Mouse (Mus musculus): ENCODE measurements around the gene Csf3. TPM values are rescaled to one million over a fixed set of nuclear protein-coding genes. Genes with fewer than 3 reads are reported as not detected.
"Not testable (repeated sequence)": the region's sequence is repeated elsewhere in the genome, so short reads cannot be mapped to it uniquely, and the experiment has no call there.

The Csf3 gene
- polyA plus RNA-seq, 1 experiment: not detected

- TF ChIP-seq SRF (IDR thresholded peaks at IDR 0.05; ENCODE audit: control insufficient read depth, insufficient read length, low read depth) (no peak), MAX (IDR thresholded peaks at IDR 0.05; ENCODE audit: low read depth) (no peak), USF1 (IDR thresholded peaks at IDR 0.05; ENCODE audit: low read depth) (no peak), POLR2AphosphoS2 (IDR thresholded peaks at IDR 0.05; ENCODE audit: insufficient read length, low read depth) (no peak), TCF3 (IDR thresholded peaks at IDR 0.05; ENCODE audit: insufficient read length, low read depth) (no peak), CEBPB (IDR thresholded peaks at IDR 0.05; ENCODE audit: insufficient read depth, poor library complexity, severe bottlenecking) (no peak), MYOG (IDR thresholded peaks at IDR 0.05; ENCODE audit: control insufficient read depth in 1 of 3, insufficient read depth in 1 of 3, insufficient read length in 2 of 3, low read depth in 2 of 3) (no peak), REST (IDR thresholded peaks at IDR 0.05; ENCODE audit: insufficient read depth, insufficient read length) (no peak)
Measured at GRCm38 (mm10) chr11:98734020-98734419, 33.0 kb downstream of the Csf3 start.

GRCm38 (mm10) chr11:98735111-98735510, 34.0 kb downstream of the Csf3 start:
- TF ChIP-seq CEBPB (IDR thresholded peaks at IDR 0.05; ENCODE audit: insufficient read depth, poor library complexity, severe bottlenecking) (no peak), USF1 (IDR thresholded peaks at IDR 0.05; ENCODE audit: low read depth) (no peak), E2F4 (IDR thresholded peaks at IDR 0.05; ENCODE audit: insufficient read depth) (no peak), TCF12 (IDR thresholded peaks at IDR 0.05; ENCODE audit: insufficient read depth, poor library complexity, severe bottlenecking) (no peak), POLR2AphosphoS2 (IDR thresholded peaks at IDR 0.05; ENCODE audit: insufficient read length, low read depth) (no peak), REST (IDR thresholded peaks at IDR 0.05; ENCODE audit: insufficient read depth, insufficient read length) (no peak), MYOG (IDR thresholded peaks at IDR 0.05; ENCODE audit: control insufficient read depth in 1 of 3, insufficient read depth in 1 of 3, insufficient read length in 2 of 3, low read depth in 2 of 3) (no peak), MYOD1 (IDR thresholded peaks at IDR 0.05; ENCODE audit: control insufficient read depth in 1 of 3, insufficient read length in 2 of 3, low read depth in 2 of 3) (no peak), POLR2A (IDR thresholded peaks at IDR 0.05; ENCODE audit: insufficient read length, low read depth) (no peak), TCF3 (IDR thresholded peaks at IDR 0.05; ENCODE audit: insufficient read length, low read depth) (no peak), SRF (IDR thresholded peaks at IDR 0.05; ENCODE audit: control insufficient read depth, insufficient read length, low read depth) (no peak), MAX (IDR thresholded peaks at IDR 0.05; ENCODE audit: low read depth) (no peak)
- H3K4me3 ChIP-seq: no peak overlapping the region
- no peak overlapping the region for H3ac ChIP-seq (ENCODE audit: control insufficient read depth, insufficient read length)
- no peaks in the 10 kb centered on the region for H3K27me3 ChIP-seq (ENCODE audit: control insufficient read depth, insufficient read depth, insufficient read length)
- H3K4me2 ChIP-seq (ENCODE audit: low read depth): no peak overlapping the region
- no peaks in the 10 kb centered on the region for H3K79me2 ChIP-seq (ENCODE audit: control insufficient read depth, insufficient read depth)
- H3K36me3 ChIP-seq (ENCODE audit: control insufficient read depth, insufficient read depth): no peaks in the 10 kb centered on the region

More at GRCm38 (mm10) chr11:98734020-98734419, 33.0 kb downstream of the Csf3 start:
- Histone ChIP-seq H3K27me3 (ENCODE audit: control insufficient read depth, insufficient read depth, insufficient read length) (no peaks in the 10 kb centered on the region), H3K36me3 (ENCODE audit: control insufficient read depth, insufficient read depth) (no peaks in the 10 kb centered on the region), H3K4me3 (no peak overlapping the region), H3ac (ENCODE audit: control insufficient read depth, insufficient read length) (no peak overlapping the region), H3K79me2 (ENCODE audit: control insufficient read depth, insufficient read depth) (no peaks in the 10 kb centered on the region), H3K4me2 (ENCODE audit: low read depth) (no peak overlapping the region)

DNA sequence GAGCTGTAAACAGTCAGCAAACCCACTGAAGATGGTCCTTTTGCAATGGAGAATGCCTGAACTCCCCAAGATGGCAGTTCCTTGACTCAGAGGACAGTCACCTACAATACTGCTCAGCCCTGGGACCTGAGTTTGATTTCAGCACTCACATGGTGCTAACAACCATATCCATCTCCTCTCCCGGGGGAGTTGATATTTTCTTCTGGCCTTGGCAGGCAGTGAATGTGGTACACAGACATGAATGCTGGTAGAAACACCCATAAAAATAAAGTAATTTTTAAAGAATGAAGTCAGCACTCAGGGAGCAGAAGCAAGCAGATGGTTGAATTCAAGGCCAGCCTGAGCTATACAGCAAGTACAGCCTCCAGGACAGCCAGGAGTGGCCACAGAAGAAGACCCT, 35.1 kb downstream of the Csf3 start:
- Histone ChIP-seq H3K27me3 (ENCODE audit: control insufficient read depth, insufficient read depth, insufficient read length) (no peaks in the 10 kb centered on the region), H3K4me2 (ENCODE audit: low read depth) (no peak overlapping the region), H3K4me3 (no peak overlapping the region), H3K79me2 (ENCODE audit: control insufficient read depth, insufficient read depth) (no peaks in the 10 kb centered on the region), H3ac (ENCODE audit: control insufficient read depth, insufficient read length) (no peak overlapping the region), H3K36me3 (ENCODE audit: control insufficient read depth, insufficient read depth) (no peaks in the 10 kb centered on the region)
- TF ChIP-seq POLR2AphosphoS2 (IDR thresholded peaks at IDR 0.05; ENCODE audit: insufficient read length, low read depth) (no peak), SRF (IDR thresholded peaks at IDR 0.05; ENCODE audit: control insufficient read depth, insufficient read length, low read depth) (no peak), USF1 (IDR thresholded peaks at IDR 0.05; ENCODE audit: low read depth) (no peak), CEBPB (IDR thresholded peaks at IDR 0.05; ENCODE audit: insufficient read depth, poor library complexity, severe bottlenecking) (no peak), TCF12 (IDR thresholded peaks at IDR 0.05; ENCODE audit: insufficient read depth, poor library complexity, severe bottlenecking) (no peak)

GRCm38 (mm10) chr11:98737220-98737619, 36.2 kb downstream of the Csf3 start:
- H3K36me3 ChIP-seq (ENCODE audit: control insufficient read depth, insufficient read depth); H3K27me3 ChIP-seq (ENCODE audit: control insufficient read depth, insufficient read depth, insufficient read length); H3K4me3 ChIP-seq; H3K4me2 ChIP-seq (ENCODE audit: low read depth); H3ac ChIP-seq (ENCODE audit: control insufficient read depth, insufficient read length); H3K79me2 ChIP-seq (ENCODE audit: control insufficient read depth, insufficient read depth): not testable (repeated sequence)

GRCm38 (mm10) chr11:98738428-98738911, 37.4 kb downstream of the Csf3 start:
- no peak overlapping the region for H3ac ChIP-seq (ENCODE audit: control insufficient read depth, insufficient read length)
- no peak for TF ChIP-seq SRF (IDR thresholded peaks at IDR 0.05; ENCODE audit: control insufficient read depth, insufficient read length, low read depth)
- TF ChIP-seq POLR2A (IDR thresholded peaks at IDR 0.05; ENCODE audit: insufficient read length, low read depth): no peak
- TF ChIP-seq POLR2AphosphoS2 (IDR thresholded peaks at IDR 0.05; ENCODE audit: insufficient read length, low read depth): no peak
- no peak for TF ChIP-seq MAX (IDR thresholded peaks at IDR 0.05; ENCODE audit: low read depth)
- no peak for TF ChIP-seq E2F4 (IDR thresholded peaks at IDR 0.05; ENCODE audit: insufficient read depth)
- no peak for TF ChIP-seq TCF3 (IDR thresholded peaks at IDR 0.05; ENCODE audit: insufficient read length, low read depth)
- no peak for TF ChIP-seq USF1 (IDR thresholded peaks at IDR 0.05; ENCODE audit: low read depth)
- no peak for TF ChIP-seq REST (IDR thresholded peaks at IDR 0.05; ENCODE audit: insufficient read depth, insufficient read length)

More at GRCm38 (mm10) chr11:98738428-98738911, 37.4 kb downstream of the Csf3 start:
- no peaks in the 10 kb centered on the region for H3K27me3 ChIP-seq (ENCODE audit: control insufficient read depth, insufficient read depth, insufficient read length)
- H3K4me2 ChIP-seq (ENCODE audit: low read depth): no peak overlapping the region
- no peaks in the 10 kb centered on the region for H3K36me3 ChIP-seq (ENCODE audit: control insufficient read depth, insufficient read depth)
- no peak overlapping the region for H3K4me3 ChIP-seq
- H3K79me2 ChIP-seq (ENCODE audit: control insufficient read depth, insufficient read depth): no peaks in the 10 kb centered on the region
